Mouse (Mus musculus): ENCODE measurements around the gene Slc2a3. TPM values are rescaled to one million over a fixed set of nuclear protein-coding genes. Genes with fewer than 3 reads are reported as not detected.

The Slc2a3 gene
- polyA plus RNA-seq, 1 experiment = 36.3 TPM

GRCm38 (mm10) chr6:122762952-122763700, 38.3 kb downstream of the Slc2a3 start:
- DNase-seq (ENCODE audit: low read depth) = no peak
- no peak for TF ChIP-seq POLR2A (IDR thresholded peaks at IDR 0.05; ENCODE audit: borderline replicate concordance, extremely low read depth, insufficient read depth, insufficient read length, poor library complexity, severe bottlenecking)
- no peak for TF ChIP-seq CTCF (IDR thresholded peaks at IDR 0.05; ENCODE audit: borderline replicate concordance, extremely low read depth, insufficient read depth, insufficient read length)

GRCm38 (mm10) chr6:122762480-122762879, 39.0 kb downstream of the Slc2a3 start:
- TF ChIP-seq POLR2A (IDR thresholded peaks at IDR 0.05; ENCODE audit: borderline replicate concordance, extremely low read depth, insufficient read depth, insufficient read length, poor library complexity, severe bottlenecking) = no peak
- no peak for TF ChIP-seq CTCF (IDR thresholded peaks at IDR 0.05; ENCODE audit: borderline replicate concordance, extremely low read depth, insufficient read depth, insufficient read length)
- DNase-seq (ENCODE audit: low read depth) = no peak

GRCm38 (mm10) chr6:122761901-122762300, 39.5 kb downstream of the Slc2a3 start:
- no peak for TF ChIP-seq POLR2A (IDR thresholded peaks at IDR 0.05; ENCODE audit: borderline replicate concordance, extremely low read depth, insufficient read depth, insufficient read length, poor library complexity, severe bottlenecking)
- TF ChIP-seq CTCF (IDR thresholded peaks at IDR 0.05; ENCODE audit: borderline replicate concordance, extremely low read depth, insufficient read depth, insufficient read length) = no peak
- no peak for DNase-seq (ENCODE audit: low read depth)

- TF ChIP-seq POLR2A (IDR thresholded peaks at IDR 0.05; ENCODE audit: borderline replicate concordance, extremely low read depth, insufficient read depth, insufficient read length, poor library complexity, severe bottlenecking) (peak; percentile 53; the same call in 1 of the 2 replicates), CTCF (IDR thresholded peaks at IDR 0.05; ENCODE audit: borderline replicate concordance, extremely low read depth, insufficient read depth, insufficient read length) (no peak)
- DNase-seq (ENCODE audit: low read depth) = peak; percentile 97
Observed at GRCm38 (mm10) chr6:122761011-122761599, 40.3 kb downstream of the Slc2a3 start.

- no peak for DNase-seq (ENCODE audit: low read depth)
- TF ChIP-seq POLR2A (IDR thresholded peaks at IDR 0.05; ENCODE audit: borderline replicate concordance, extremely low read depth, insufficient read depth, insufficient read length, poor library complexity, severe bottlenecking) (no peak), CTCF (IDR thresholded peaks at IDR 0.05; ENCODE audit: borderline replicate concordance, extremely low read depth, insufficient read depth, insufficient read length) (no peak)
Observed at GRCm38 (mm10) chr6:122758732-122759131, 42.7 kb downstream of the Slc2a3 start.

GRCm38 (mm10) chr6:122755913-122756312, 45.5 kb downstream of the Slc2a3 start:
- DNase-seq (ENCODE audit: low read depth) = no peak
- TF ChIP-seq POLR2A (IDR thresholded peaks at IDR 0.05; ENCODE audit: borderline replicate concordance, extremely low read depth, insufficient read depth, insufficient read length, poor library complexity, severe bottlenecking) (no peak), CTCF (IDR thresholded peaks at IDR 0.05; ENCODE audit: borderline replicate concordance, extremely low read depth, insufficient read depth, insufficient read length) (no peak)

- DNase-seq (ENCODE audit: low read depth) = no peak
- TF ChIP-seq CTCF (IDR thresholded peaks at IDR 0.05; ENCODE audit: borderline replicate concordance, extremely low read depth, insufficient read depth, insufficient read length) = no peak
- no peak for TF ChIP-seq POLR2A (IDR thresholded peaks at IDR 0.05; ENCODE audit: borderline replicate concordance, extremely low read depth, insufficient read depth, insufficient read length, poor library complexity, severe bottlenecking)
Observed at GRCm38 (mm10) chr6:122750579-122750978, 50.9 kb downstream of the Slc2a3 start.

- DNase-seq (ENCODE audit: low read depth) = no peak
- TF ChIP-seq CTCF (IDR thresholded peaks at IDR 0.05; ENCODE audit: borderline replicate concordance, extremely low read depth, insufficient read depth, insufficient read length) (no peak), POLR2A (IDR thresholded peaks at IDR 0.05; ENCODE audit: borderline replicate concordance, extremely low read depth, insufficient read depth, insufficient read length, poor library complexity, severe bottlenecking) (no peak)
Observed at GRCm38 (mm10) chr6:122744505-122745249, 56.8 kb downstream of the Slc2a3 start.

GRCm38 (mm10) chr6:122743353-122743752, 58.1 kb downstream of the Slc2a3 start:
- TF ChIP-seq CTCF (IDR thresholded peaks at IDR 0.05; ENCODE audit: borderline replicate concordance, extremely low read depth, insufficient read depth, insufficient read length) = no peak
- no peak for TF ChIP-seq POLR2A (IDR thresholded peaks at IDR 0.05; ENCODE audit: borderline replicate concordance, extremely low read depth, insufficient read depth, insufficient read length, poor library complexity, severe bottlenecking)
- DNase-seq (ENCODE audit: low read depth) = no peak

GRCm38 (mm10) chr6:122742228-122742899, 59.1 kb downstream of the Slc2a3 start:
- TF ChIP-seq CTCF (IDR thresholded peaks at IDR 0.05; ENCODE audit: borderline replicate concordance, extremely low read depth, insufficient read depth, insufficient read length) (no peak), POLR2A (IDR thresholded peaks at IDR 0.05; ENCODE audit: borderline replicate concordance, extremely low read depth, insufficient read depth, insufficient read length, poor library complexity, severe bottlenecking) (0 out of 2 replicates have a peak, but pooled peaks have one; percentile 13)
- DNase-seq (ENCODE audit: low read depth) = peak; percentile 86

Measured in brain, embryonic 14.5 days (tissue).